19 mouse cellular contexts compared by ENCODE assay signal in the genomic region with DNA sequence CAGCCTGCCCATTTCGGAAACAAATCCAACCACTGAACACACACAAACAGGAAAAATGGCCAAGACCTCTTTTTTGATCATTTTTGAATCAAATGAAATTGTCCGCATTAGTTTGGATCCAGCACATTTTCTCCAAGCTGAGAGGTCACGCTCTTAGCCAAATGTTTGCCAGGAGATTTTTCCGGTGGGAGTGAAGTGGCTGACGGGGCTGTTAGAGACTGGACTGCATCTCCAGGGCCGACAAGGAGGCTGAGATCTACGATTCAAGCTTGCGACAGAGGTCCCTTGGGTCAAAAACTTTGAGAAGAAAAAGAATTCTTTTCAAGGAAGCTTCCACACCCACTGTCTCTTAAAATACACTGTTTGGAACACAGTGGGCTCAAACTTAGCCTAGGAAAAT.
DNase-seq lines count a peak whose midpoint lies in the region; ATAC-seq and TF ChIP-seq lines count a peak whose summit lies in the region.
"Had no signal": no experiment of that assay in that cellular context is flagged by ENCODE, and none has a peak within 500 bp of the region (broad histone marks: within the 10 kb centered on the region; RNA-seq: fewer than 3 reads in every experiment).

No protein-coding gene starts in this region.

- DNase-seq in gastrocnemius, adult 2 months, result peak; percentile 59
- DNase-seq in gastrocnemius, postnatal 14 days, result no peak
- peak; percentile 22 to 25 for DNase-seq in heart, postnatal 14 days
- no peak for DNase-seq in heart, postnatal 4 days
- DNase-seq in lung, postnatal 0 days (ENCODE audit: low spot score), result peak; percentile 37
- DNase-seq in lung, adult 2 months, result no peak
- DNase-seq in cerebellum, adult 9-10 months, result no peak
- DNase-seq: cerebellum, adult 11 months; cerebellum, postnatal 10 days; kidney, postnatal 4 days; thymus, adult 18-20 months had no signal

- intact Hi-C loops in gastrocnemius, adult 2 months (cut with DNase I), result loop anchor here (5.0 kb wide), 1 partner anchor 43 kb away; no protein-coding TSS in a partner anchor
- intact Hi-C loops in gastrocnemius, postnatal 14 days (cut with DNase I; ENCODE audit: low total_unique reads), result no loop called here
- intact Hi-C loops in heart, postnatal 14 days (cut with DNase I), result no loop called here

- no peak overlapping the region for H3K9ac ChIP-seq in lung, postnatal 0 days (replicated peaks; ENCODE audit: low read depth)
- H3K9ac ChIP-seq: heart, embryonic 15.5 days; limb, embryonic 13.5 days; liver, embryonic 12.5 days; midbrain, embryonic 12.5 days; neural tube, embryonic 15.5 days had no signal

- no peaks in the 10 kb centered on the region for H3K36me3 ChIP-seq in lung, postnatal 0 days (ENCODE audit: insufficient read depth, low read length)
- H3K36me3 ChIP-seq: heart, embryonic 15.5 days; liver, embryonic 12.5 days; neural tube, embryonic 15.5 days had no signal

- TF ChIP-seq POLR2A in lung, adult 2 months (IDR thresholded peaks at IDR 0.05; ENCODE audit: borderline replicate concordance, extremely low read depth, low read depth, low read length), result no peak
- no peak for TF ChIP-seq POLR2A in olfactory bulb, adult 2 months (IDR thresholded peaks at IDR 0.05; ENCODE audit: insufficient read depth, low read depth, low read length)

- H3K27me3 ChIP-seq in lung, postnatal 0 days (replicated peaks; ENCODE audit: insufficient read depth, low read length), result no peaks in the 10 kb centered on the region
- H3K27me3 ChIP-seq: heart, embryonic 15.5 days; limb, embryonic 13.5 days; liver, embryonic 12.5 days; midbrain, embryonic 12.5 days; neural tube, embryonic 15.5 days had no signal

- no peaks in the 10 kb centered on the region for H3K9me3 ChIP-seq in lung, postnatal 0 days (ENCODE audit: low read length)
- H3K9me3 ChIP-seq: heart, embryonic 15.5 days; limb, embryonic 13.5 days; liver, embryonic 12.5 days; midbrain, embryonic 12.5 days; neural tube, embryonic 15.5 days had no signal

- H3K4me2 ChIP-seq in lung, postnatal 0 days (replicated peaks; ENCODE audit: low read depth, low read length), result no peak overlapping the region
- H3K4me2 ChIP-seq: heart, embryonic 15.5 days; limb, embryonic 13.5 days; liver, embryonic 12.5 days; midbrain, embryonic 12.5 days; neural tube, embryonic 15.5 days had no signal

- H3K4me3 ChIP-seq in gastrocnemius, adult 2 months, result no peak overlapping the region
- no peak overlapping the region for H3K4me3 ChIP-seq in lung, postnatal 0 days (ENCODE audit: low read depth, low read length)
- no peak overlapping the region for H3K4me3 ChIP-seq in lung, adult 2 months (replicated peaks; ENCODE audit: extremely low read depth, low read depth, low read length)
- H3K4me3 ChIP-seq in olfactory bulb, adult 2 months (ENCODE audit: insufficient read depth, low read depth, low read length), result peak overlapping the region; percentile 40
- H3K4me3 ChIP-seq: heart, embryonic 15.5 days; limb, embryonic 13.5 days; liver, embryonic 12.5 days; midbrain, embryonic 12.5 days; neural tube, embryonic 15.5 days had no signal

- peak overlapping the region; percentile 24; the same call in 1 of the 2 replicates for H3K27ac ChIP-seq in gastrocnemius, adult 2 months
- H3K27ac ChIP-seq in lung, postnatal 0 days (ENCODE audit: low read length), result no peak overlapping the region
- peak overlapping the region; percentile 40 for H3K27ac ChIP-seq in olfactory bulb, adult 2 months (ENCODE audit: insufficient read depth, low read depth, low read length)
- H3K27ac ChIP-seq: heart, embryonic 15.5 days; limb, embryonic 13.5 days; liver, embryonic 12.5 days; midbrain, embryonic 12.5 days; neural tube, embryonic 15.5 days had no signal

- ATAC-seq in lung, postnatal 0 days, result no peak
- ATAC-seq: CD4-positive, CD25-positive, alpha-beta regulatory T cell, adult 4 months; intestine, postnatal 0 days; liver, embryonic 12.5 days had no signal

- H3K4me1 ChIP-seq in lung, postnatal 0 days (ENCODE audit: insufficient read depth, low read depth, low read length), result no peaks in the 10 kb centered on the region
- no peaks in the 10 kb centered on the region for H3K4me1 ChIP-seq in lung, adult 2 months (ENCODE audit: control insufficient read depth, insufficient read depth, low read length)
- peaks cover 44% of the 10 kb centered on the region for H3K4me1 ChIP-seq in olfactory bulb, adult 2 months (ENCODE audit: control insufficient read depth, insufficient read depth, low read length)

- TF ChIP-seq EP300 in lung, postnatal 0 days (IDR thresholded peaks at IDR 0.05), result no peak

- WGBS in lung, postnatal 0 days, result 27% methylated on average over 8 of the region's 8 CpGs
- 44% methylated on average over 8 of the region's 8 CpGs for WGBS in lung, adult 2 months
- 30% methylated on average over 8 of the region's 8 CpGs for whole genome bisulfite sequencing in olfactory bulb, adult 2 months

- TF ChIP-seq CTCF in gastrocnemius, adult 2 months (IDR thresholded peaks at IDR 0.05), result no peak
- TF ChIP-seq CTCF in lung, postnatal 0 days (IDR thresholded peaks at IDR 0.05), result no peak
- TF ChIP-seq CTCF in lung, adult 2 months (IDR thresholded peaks at IDR 0.05; ENCODE audit: insufficient read depth, low read length), result no peak
- no peak for TF ChIP-seq CTCF in olfactory bulb, adult 2 months (IDR thresholded peaks at IDR 0.05; ENCODE audit: insufficient read depth, low read depth, low read length)

Comparison
In these comparisons a context has a peak if more than half of its experiments do, and no peak if none do; other contexts are left out.
1. DNase-seq: peak in gastrocnemius, adult 2 months (single experiment), heart, postnatal 14 days (2 of 2) and lung, postnatal 0 days (single experiment); none in gastrocnemius, postnatal 14 days (single experiment), heart, postnatal 4 days (single experiment), lung, adult 2 months (single experiment) and cerebellum, adult 9-10 months (single experiment).